In genomic region chr1:107900449-107900848, GRCm38 (mm10) we compare ENCODE assay signal across 20 mouse cellular contexts.
A peak's percentile ranks its signal among the peaks of the same experiment; 100 is the strongest.
DNase-seq lines count a peak whose midpoint lies in the region; ATAC-seq and TF ChIP-seq lines count a peak whose summit lies in the region.
"Had no signal": no experiment of that assay in that cellular context is flagged by ENCODE, and none has a peak within 500 bp of the region (broad histone marks: within the 10 kb centered on the region; RNA-seq: fewer than 3 reads in every experiment).

No protein-coding gene starts in this region.

- H3K27me3 ChIP-seq in embryonic facial prominence, embryonic 14.5 days (replicated peaks; ENCODE audit: control insufficient read depth, insufficient read depth, low read length): no peaks in the 10 kb centered on the region
- H3K27me3 ChIP-seq in embryonic facial prominence, embryonic 10.5 days (replicated peaks; ENCODE audit: low read depth, poor library complexity, severe bottlenecking): no peaks in the 10 kb centered on the region
- no peaks in the 10 kb centered on the region for H3K27me3 ChIP-seq in Patski
- H3K27me3 ChIP-seq: CH12.LX; heart, embryonic 15.5 days; megakaryocyte, embryonic 14.5 days; stomach, embryonic 15.5 days had no signal

- in situ Hi-C loops in Patski (cut with MboI; ENCODE audit: low pct_unique_long_range_greater_than_20kb): no loop called here

- H3K36me3 ChIP-seq in embryonic facial prominence, embryonic 14.5 days (ENCODE audit: control insufficient read depth, insufficient read depth, low read length): no peaks in the 10 kb centered on the region
- no peaks in the 10 kb centered on the region for H3K36me3 ChIP-seq in embryonic facial prominence, embryonic 10.5 days (replicated peaks)
- H3K36me3 ChIP-seq: heart, embryonic 15.5 days; stomach, embryonic 15.5 days had no signal

- H3K9me3 ChIP-seq in embryonic facial prominence, embryonic 14.5 days (ENCODE audit: control insufficient read depth, low read length): no peaks in the 10 kb centered on the region
- no peaks in the 10 kb centered on the region for H3K9me3 ChIP-seq in embryonic facial prominence, embryonic 10.5 days
- H3K9me3 ChIP-seq: heart, embryonic 15.5 days; megakaryocyte, embryonic 14.5 days; stomach, embryonic 15.5 days had no signal

- H3K4me2 ChIP-seq in embryonic facial prominence, embryonic 14.5 days (ENCODE audit: low read depth, low read length): no peak overlapping the region
- H3K4me2 ChIP-seq: heart, embryonic 15.5 days; stomach, embryonic 15.5 days had no signal

- no peak for ATAC-seq in embryonic facial prominence, embryonic 14.5 days (ENCODE audit: low read depth)
- ATAC-seq in Patski: peak; percentile 92
- ATAC-seq: forebrain, postnatal 0 days; intestine, postnatal 0 days had no signal

- peak; percentile 40 for DNase-seq in embryonic facial prominence, embryonic 14.5 days (ENCODE audit: low spot score)
- DNase-seq in embryonic facial prominence, embryonic 10.5 days (ENCODE audit: low spot score): no peak
- peak; percentile 32 to 62 for DNase-seq in kidney, adult 8-10 months
- DNase-seq in kidney, adult 18-20 months: no peak
- DNase-seq in Patski (ENCODE audit: low read depth, low spot score) (no peak), liver (no peak)
- DNase-seq in kidney, postnatal 14 days: peak; percentile 27
- DNase-seq in gastrocnemius, adult 8-10 months (ENCODE audit: low spot score in 2 of 2): no peak
- DNase-seq: adrenal gland, postnatal 10 days; cerebellum, adult 8-10 months; forebrain, postnatal 0 days; heart, adult 18-20 months; lung, postnatal 10 days; right cerebral cortex, postnatal 14 days; thymus, adult 2 months had no signal

- POLR2A ChIA-PET in Patski (lab: Charles Lee): no interaction called here

- WGBS in embryonic facial prominence, embryonic 14.5 days: 57% methylated on average over 2 of the region's 2 CpGs
- 82% methylated on average over 2 of the region's 2 CpGs for WGBS in embryonic facial prominence, embryonic 10.5 days

- CTCF ChIA-PET in Patski (lab: Charles Lee): no interaction called here

- no peak for TF ChIP-seq CTCF in Patski (IDR thresholded peaks at IDR 0.05)

- no peak overlapping the region for H3K27ac ChIP-seq in embryonic facial prominence, embryonic 14.5 days (replicated peaks; ENCODE audit: low read depth, low read length)
- H3K27ac ChIP-seq in embryonic facial prominence, embryonic 10.5 days (replicated peaks): no peak overlapping the region
- H3K27ac ChIP-seq: heart, embryonic 15.5 days; stomach, embryonic 15.5 days had no signal

- no peak overlapping the region for H3K9ac ChIP-seq in embryonic facial prominence, embryonic 14.5 days (ENCODE audit: low read depth, low read length)
- H3K9ac ChIP-seq: forebrain, postnatal 0 days; heart, embryonic 15.5 days; stomach, embryonic 15.5 days had no signal

- H3K4me3 ChIP-seq in embryonic facial prominence, embryonic 14.5 days (ENCODE audit: low read depth, low read length): no peak overlapping the region
- no peak overlapping the region for H3K4me3 ChIP-seq in embryonic facial prominence, embryonic 10.5 days
- H3K4me3 ChIP-seq: heart, embryonic 15.5 days; megakaryocyte, embryonic 14.5 days; stomach, embryonic 15.5 days had no signal

- 0 out of 2 replicates have a peak, but pooled peaks cover 3% of the 10 kb centered on the region for H3K4me1 ChIP-seq in embryonic facial prominence, embryonic 14.5 days (ENCODE audit: control insufficient read depth, insufficient read depth, low read length)
- no peaks in the 10 kb centered on the region for H3K4me1 ChIP-seq in embryonic facial prominence, embryonic 10.5 days
- H3K4me1 ChIP-seq: heart, embryonic 15.5 days; megakaryocyte, embryonic 14.5 days; stomach, embryonic 15.5 days had no signal

Comparison
In these comparisons a context has a peak if more than half of its experiments do, and no peak if none do; other contexts are left out.
1. DNase-seq: peak in embryonic facial prominence, embryonic 14.5 days (single experiment), kidney, adult 8-10 months (2 of 2) and kidney, postnatal 14 days (single experiment); none in embryonic facial prominence, embryonic 10.5 days (single experiment), kidney, adult 18-20 months (single experiment), Patski (single experiment), gastrocnemius, adult 8-10 months (0 of 2) and liver (single experiment).